Comparison of ENCODE assay signal across 23 mouse cellular contexts in the genomic region with DNA sequence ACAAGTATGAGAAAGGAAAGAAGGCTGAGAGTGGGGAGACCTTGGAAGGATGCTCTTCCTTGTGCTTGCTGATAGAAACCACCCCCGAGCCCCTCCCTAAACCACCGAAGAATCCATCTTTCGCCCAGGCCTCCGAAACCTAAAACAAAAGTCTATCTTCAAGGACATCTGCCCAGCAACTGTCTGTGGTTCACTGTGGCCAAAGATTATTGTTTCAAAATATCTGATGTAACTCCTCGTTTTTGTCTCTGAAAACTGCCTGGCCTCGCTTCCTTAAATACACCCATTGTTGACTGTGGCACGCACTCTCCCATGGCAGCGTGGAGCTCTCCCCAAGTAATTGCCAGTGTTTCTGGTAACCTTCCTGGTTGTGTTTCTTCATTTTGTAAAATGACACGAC.
DNase-seq lines count a peak whose midpoint lies in the region; ATAC-seq and TF ChIP-seq lines count a peak whose summit lies in the region.
"Had no signal": no experiment of that assay in that cellular context is flagged by ENCODE, and none has a peak within 500 bp of the region (broad histone marks: within the 10 kb centered on the region; RNA-seq: fewer than 3 reads in every experiment).

No protein-coding gene starts in this region.

- peak overlapping the region; percentile 25; the same call in 1 of the 2 replicates for H3K9ac ChIP-seq in heart, embryonic 13.5 days
- H3K9ac ChIP-seq in liver, embryonic 14.5 days (replicated peaks): no peak overlapping the region
- H3K9ac ChIP-seq in stomach, postnatal 0 days (ENCODE audit: low read length): no peak overlapping the region
- H3K9ac ChIP-seq: forebrain, embryonic 12.5 days; limb, embryonic 12.5 days; lung, embryonic 15.5 days; midbrain, embryonic 15.5 days had no signal

- peaks cover 82% of the 10 kb centered on the region for H3K4me1 ChIP-seq in heart, embryonic 13.5 days
- peaks cover 16 to 51% of the 10 kb centered on the region in 2 experiments for H3K4me1 ChIP-seq in liver, embryonic 14.5 days (replicated peaks; ENCODE audit: control insufficient read depth in 2 of 2, insufficient read depth in 2 of 2, low read length in 1 of 2)
- 0 out of 2 replicates have a peak, but pooled peaks cover 2% of the 10 kb centered on the region for H3K4me1 ChIP-seq in stomach, postnatal 0 days (replicated peaks; ENCODE audit: control insufficient read depth, insufficient read depth)

- peak overlapping the region; percentile 1; the same call in 1 of the 2 replicates for H3K27ac ChIP-seq in heart, embryonic 13.5 days (replicated peaks)
- H3K27ac ChIP-seq in liver, embryonic 14.5 days: no peak overlapping the region; the same call in 1 of the 2 replicates
- H3K27ac ChIP-seq in stomach, postnatal 0 days (replicated peaks): no peak overlapping the region
- H3K27ac ChIP-seq: forebrain, embryonic 12.5 days; hindbrain, postnatal 0 days; limb, embryonic 12.5 days; lung, embryonic 15.5 days; macrophage; midbrain, embryonic 15.5 days had no signal

- H3ac ChIP-seq in myocyte (ENCODE audit: control insufficient read depth, insufficient read length): no peak overlapping the region

- H3K79me2 ChIP-seq in myocyte (ENCODE audit: control insufficient read depth, insufficient read depth): no peaks in the 10 kb centered on the region

- H3K36me3 ChIP-seq in heart, embryonic 13.5 days: no peaks in the 10 kb centered on the region
- H3K36me3 ChIP-seq in liver, embryonic 14.5 days (replicated peaks; ENCODE audit: control insufficient read depth, insufficient read depth, low read depth): no peaks in the 10 kb centered on the region
- H3K36me3 ChIP-seq in myocyte (ENCODE audit: control insufficient read depth, insufficient read depth): no peaks in the 10 kb centered on the region
- H3K36me3 ChIP-seq in stomach, postnatal 0 days (ENCODE audit: control insufficient read depth, insufficient read depth, low read length): no peaks in the 10 kb centered on the region
- H3K36me3 ChIP-seq: forebrain, embryonic 12.5 days; limb, embryonic 12.5 days; lung, embryonic 15.5 days; midbrain, embryonic 15.5 days had no signal

- 72% methylated on average over 9 of the region's 9 CpGs for whole genome bisulfite sequencing in heart, embryonic 13.5 days
- WGBS in liver, embryonic 14.5 days (ENCODE audit: insufficient replicate concordance): 15% methylated on average over 9 of the region's 9 CpGs
- 77% methylated on average over 9 of the region's 9 CpGs for WGBS in stomach, postnatal 0 days

- DNase-seq in heart, postnatal 4 days: no peak
- peak; percentile 66 for DNase-seq in c-Kit-positive CD71-positive TER-119-negative erythroid progenitor cells, embryonic 14.5 days (ENCODE audit: low read depth)
- peak; percentile 36 to 55 (median 41) for DNase-seq in liver, embryonic 14.5 days (ENCODE audit: low read depth in 3 of 3, low spot score in 3 of 3)
- DNase-seq in stomach, postnatal 0 days (ENCODE audit: low spot score): no peak
- no peak for DNase-seq in layer of hippocampus, adult 11-12 months (ENCODE audit: low spot score)
- DNase-seq in Muller cell, postnatal 12 days (ENCODE audit: inconsistent ontology term): no peak
- DNase-seq: adrenal gland, adult 2 months; B cell, adult 2 months; cerebellum, adult 8-10 months; gastrocnemius, postnatal 25 days; heart, postnatal 36 days; kidney, adult 11 months; kidney, postnatal 14 days; right cerebral cortex, postnatal 14 days had no signal

- TF ChIP-seq POLR2A in myocyte (IDR thresholded peaks at IDR 0.05; ENCODE audit: insufficient read length, low read depth): no peak

- no peak overlapping the region for H3K4me2 ChIP-seq in heart, embryonic 13.5 days
- H3K4me2 ChIP-seq in liver, embryonic 14.5 days (ENCODE audit: low read depth): peak overlapping the region; percentile 43
- H3K4me2 ChIP-seq in myocyte (ENCODE audit: low read depth): peak overlapping the region; percentile 57
- H3K4me2 ChIP-seq in stomach, postnatal 0 days (replicated peaks; ENCODE audit: low read depth): no peak overlapping the region
- H3K4me2 ChIP-seq: forebrain, embryonic 12.5 days; heart, embryonic 11.5 days; limb, embryonic 12.5 days; lung, embryonic 15.5 days; midbrain, embryonic 15.5 days had no signal

- H3K27me3 ChIP-seq in heart, embryonic 13.5 days (replicated peaks): no peaks in the 10 kb centered on the region
- H3K27me3 ChIP-seq in liver, embryonic 14.5 days (ENCODE audit: control insufficient read depth, insufficient read depth, low read length): no peaks in the 10 kb centered on the region
- no peaks in the 10 kb centered on the region for H3K27me3 ChIP-seq in myocyte (ENCODE audit: control insufficient read depth, insufficient read depth, insufficient read length)
- no peaks in the 10 kb centered on the region for H3K27me3 ChIP-seq in stomach, postnatal 0 days (ENCODE audit: control insufficient read depth, insufficient read depth, low read length)
- H3K27me3 ChIP-seq: forebrain, embryonic 12.5 days; limb, embryonic 12.5 days; lung, embryonic 15.5 days; midbrain, embryonic 15.5 days had no signal

- no peak for ATAC-seq in heart, embryonic 13.5 days (ENCODE audit: extremely low read depth, insufficient number of reproducible peaks, low FRiP score, low TSS enrichment)
- peak; percentile 74 for ATAC-seq in liver, embryonic 14.5 days (ENCODE audit: insufficient read depth)
- no peak for ATAC-seq in stomach, postnatal 0 days (ENCODE audit: low FRiP score, low TSS enrichment)
- ATAC-seq: hindbrain, postnatal 0 days; midbrain, embryonic 15.5 days had no signal

- peak; percentile 86 for TF ChIP-seq EP300 in liver, embryonic 14.5 days (IDR thresholded peaks at IDR 0.05; ENCODE audit: low read depth)
- TF ChIP-seq EP300 in stomach, postnatal 0 days (optimal IDR thresholded peaks at IDR 0.05): no peak

- TF ChIP-seq CTCF in liver, embryonic 14.5 days (IDR thresholded peaks at IDR 0.05; ENCODE audit: low read depth): no peak
- no peak for TF ChIP-seq CTCF in stomach, postnatal 0 days (IDR thresholded peaks at IDR 0.05; ENCODE audit: low read depth)

- no peaks in the 10 kb centered on the region for H3K9me3 ChIP-seq in heart, embryonic 13.5 days
- H3K9me3 ChIP-seq in liver, embryonic 14.5 days (ENCODE audit: control insufficient read depth, low read length): no peaks in the 10 kb centered on the region
- H3K9me3 ChIP-seq in stomach, postnatal 0 days (ENCODE audit: control insufficient read depth, low read length): no peaks in the 10 kb centered on the region
- H3K9me3 ChIP-seq: forebrain, embryonic 12.5 days; limb, embryonic 12.5 days; lung, embryonic 15.5 days; midbrain, embryonic 15.5 days had no signal

- no peak overlapping the region for H3K4me3 ChIP-seq in heart, embryonic 13.5 days
- no peak overlapping the region for H3K4me3 ChIP-seq in liver, embryonic 14.5 days (ENCODE audit: insufficient read depth in 1 of 2, low read depth in 2 of 2, low read length in 2 of 2)
- no peak overlapping the region for H3K4me3 ChIP-seq in myocyte
- H3K4me3 ChIP-seq in stomach, postnatal 0 days (ENCODE audit: low read depth, low read length): no peak overlapping the region
- H3K4me3 ChIP-seq: forebrain, embryonic 12.5 days; limb, embryonic 12.5 days; lung, embryonic 15.5 days; midbrain, embryonic 15.5 days had no signal

TF ChIP-seq in myocyte, 11 proteins besides CTCF, POLR2A, EP300 and RAD21:
- no peak for TF ChIP-seq TCF3 (IDR thresholded peaks at IDR 0.05; ENCODE audit: insufficient read length, low read depth)
- peak in 2 of 3 experiments; percentile 38 to 55 for TF ChIP-seq MYOG (IDR thresholded peaks at IDR 0.05; ENCODE audit: control insufficient read depth in 1 of 3, insufficient read depth in 1 of 3, insufficient read length in 2 of 3, low read depth in 2 of 3)
- TF ChIP-seq USF1 (IDR thresholded peaks at IDR 0.05; ENCODE audit: low read depth): no peak
- TF ChIP-seq MAX (IDR thresholded peaks at IDR 0.05; ENCODE audit: low read depth): no peak
- TF ChIP-seq POLR2AphosphoS2 (IDR thresholded peaks at IDR 0.05; ENCODE audit: insufficient read length, low read depth): no peak
- TF ChIP-seq CEBPB (IDR thresholded peaks at IDR 0.05; ENCODE audit: insufficient read depth, poor library complexity, severe bottlenecking): peak; percentile 61; the same call in 1 of the 2 replicates
- no peak for TF ChIP-seq E2F4 (IDR thresholded peaks at IDR 0.05; ENCODE audit: insufficient read depth)
- no peak for TF ChIP-seq MYOD1 (IDR thresholded peaks at IDR 0.05; ENCODE audit: control insufficient read depth in 1 of 3, insufficient read length in 2 of 3, low read depth in 2 of 3)
- TF ChIP-seq REST (IDR thresholded peaks at IDR 0.05; ENCODE audit: insufficient read depth, insufficient read length): no peak
- TF ChIP-seq SRF (IDR thresholded peaks at IDR 0.05; ENCODE audit: control insufficient read depth, insufficient read length, low read depth): no peak
- peak; percentile 38 for TF ChIP-seq TCF12 (IDR thresholded peaks at IDR 0.05; ENCODE audit: insufficient read depth, poor library complexity, severe bottlenecking)
TF ChIP-seq in myocyte: peak in this region for 3.

Comparison
In these comparisons a context has a peak if more than half of its experiments do, and no peak if none do; other contexts are left out.
1. H3K4me2 ChIP-seq: peak in liver, embryonic 14.5 days (single experiment) and myocyte (single experiment); none in heart, embryonic 13.5 days (single experiment) and stomach, postnatal 0 days (single experiment).
2. DNase-seq: peak in c-Kit-positive CD71-positive TER-119-negative erythroid progenitor cells, embryonic 14.5 days (single experiment) and liver, embryonic 14.5 days (3 of 3); none in heart, postnatal 4 days (single experiment), stomach, postnatal 0 days (single experiment), layer of hippocampus, adult 11-12 months (single experiment) and Muller cell, postnatal 12 days (single experiment).